ENCODE assay signal across 23 mouse cellular contexts in genomic region chr10:75910698-75911097, GRCm38 (mm10). TPM values are rescaled to one million over a fixed set of nuclear protein-coding genes. Genes with fewer than 3 reads are reported as not detected.
DNase-seq lines count a peak whose midpoint lies in the region; TF ChIP-seq lines count a peak whose summit lies in the region.
"Had no signal": no experiment of that assay in that cellular context is flagged by ENCODE, and none has a peak within 500 bp of the region (broad histone marks: within the 10 kb centered on the region; RNA-seq: fewer than 3 reads in every experiment).

No protein-coding gene starts in this region.

- H3K27me3 ChIP-seq in kidney, adult 2 months (replicated peaks; ENCODE audit: control insufficient read depth, insufficient read depth, low read length): no peaks in the 10 kb centered on the region
- H3K27me3 ChIP-seq: CH12.LX; embryonic facial prominence, embryonic 12.5 days; forebrain, embryonic 13.5 days; forebrain, embryonic 15.5 days; Patski had no signal

- WGBS in kidney, adult 2 months: 65% methylated on average over 2 of the region's 2 CpGs

- TF ChIP-seq POLR2A in kidney, adult 2 months (IDR thresholded peaks at IDR 0.05; ENCODE audit: low read depth, low read length): no peak

- no peak for TF ChIP-seq CTCF in gastrocnemius, adult 2 months (IDR thresholded peaks at IDR 0.05)
- TF ChIP-seq CTCF in kidney, adult 2 months (conservative IDR thresholded peaks at IDR 0.05; ENCODE audit: insufficient read depth, insufficient read length, low read depth, low read length): no peak

- H3K27ac ChIP-seq in gastrocnemius, adult 2 months: peak overlapping the region; percentile 57
- H3K27ac ChIP-seq in kidney, adult 2 months (ENCODE audit: insufficient read depth, low read depth, low read length): peak overlapping the region; percentile 30
- H3K27ac ChIP-seq: embryonic facial prominence, embryonic 10.5 days; embryonic facial prominence, embryonic 12.5 days; forebrain, embryonic 13.5 days; forebrain, embryonic 15.5 days had no signal

- intact Hi-C loops in gastrocnemius, adult 2 months (cut with DNase I): no loop called here
- intact Hi-C loops in gastrocnemius, postnatal 14 days (cut with DNase I; ENCODE audit: low total_unique reads): no loop called here

- peaks cover 1% of the 10 kb centered on the region for H3K36me3 ChIP-seq in kidney, adult 2 months (ENCODE audit: control insufficient read depth, insufficient read depth, low read length)

- H3K4me1 ChIP-seq in kidney, adult 2 months (ENCODE audit: control insufficient read depth, insufficient read depth, low read length): no peaks in the 10 kb centered on the region
- H3K4me1 ChIP-seq: embryonic facial prominence, embryonic 10.5 days; embryonic facial prominence, embryonic 12.5 days; forebrain, embryonic 13.5 days; forebrain, embryonic 15.5 days had no signal

- H3K4me3 ChIP-seq in gastrocnemius, adult 2 months: no peak overlapping the region
- no peak overlapping the region for H3K4me3 ChIP-seq in kidney, adult 2 months (ENCODE audit: insufficient read depth, low read depth, low read length)
- H3K4me3 ChIP-seq: embryonic facial prominence, embryonic 10.5 days; embryonic facial prominence, embryonic 12.5 days; forebrain, embryonic 13.5 days; forebrain, embryonic 15.5 days had no signal

- DNase-seq in gastrocnemius, adult 2 months: no peak
- DNase-seq in gastrocnemius, postnatal 14 days: no peak
- DNase-seq in kidney, adult 2 months: peak; percentile 45
- DNase-seq in kidney, postnatal 10 days: no peak
- peak; percentile 25 to 33 for DNase-seq in kidney, postnatal 36 days
- no peak for DNase-seq in kidney, postnatal 4 days
- DNase-seq: adrenal gland, adult 8-10 months; adrenal gland, postnatal 14 days; adrenal gland, postnatal 36 days; B cell, adult 2 months; cerebellum, adult 11-12 months; cerebellum, adult 2 months; cerebellum, adult 9-10 months; cerebellum, postnatal 10 days; cerebellum, postnatal 25 days had no signal

RNA-seq across cellular contexts. Expression of gene Smarcb1, which starts 10.7 kb away (rescaled TPM):
- total RNA-seq in gastrocnemius, adult 2 months (2021): 10 to 100 TPM; 13.0 to 17.7 TPM
- 10 to 100 TPM; 17.7 to 28.0 TPM for total RNA-seq in gastrocnemius, postnatal 14 days (2021)
- 34.6 and 37.7 TPM in 2 replicates for polyA plus RNA-seq in kidney, adult 2 months (2012; rRNA removed)

RNA-seq across cellular contexts. Expression of gene Derl3, which starts 17.5 kb away (rescaled TPM):
- total RNA-seq in gastrocnemius, adult 2 months (2021): under 1 TPM in 1 of 2 experiments, not detected in 1; 0.45 TPM
- not detected for total RNA-seq in gastrocnemius, postnatal 14 days (2021)
- polyA plus RNA-seq in kidney, adult 2 months (2012; rRNA removed): 5.0 and 6.4 TPM in 2 replicates
- polyA plus RNA-seq: G1E had no signal

RNA-seq across cellular contexts. Expression of gene Chchd10, which starts 22.2 kb away (rescaled TPM):
- 1,000 to 10,000 TPM; 1,469 to 1,586 TPM for total RNA-seq in gastrocnemius, adult 2 months (2021)
- total RNA-seq in gastrocnemius, postnatal 14 days (2021): 1,000 to 10,000 TPM in 1 of 2 experiments, 100 to 1,000 TPM in 1; 861 to 1,001 TPM
- polyA plus RNA-seq in kidney, adult 2 months (2012; rRNA removed): 1,587 and 1,621 TPM in 2 replicates

RNA-seq across cellular contexts. Expression of gene Mmp11, which starts 25.6 kb away (rescaled TPM):
- total RNA-seq in gastrocnemius, adult 2 months (2021): 1 to 10 TPM; 2.5 to 2.8 TPM
- total RNA-seq in gastrocnemius, postnatal 14 days (2021): 1 to 10 TPM; 3.5 to 4.8 TPM
- 21.5 and 23.9 TPM in 2 replicates for polyA plus RNA-seq in kidney, adult 2 months (2012; rRNA removed)
- polyA plus RNA-seq: G1E had no signal

RNA-seq across cellular contexts. Expression of gene Gm867, which starts 29.8 kb away (rescaled TPM):
- total RNA-seq in gastrocnemius, adult 2 months (2021): not detected
- total RNA-seq in gastrocnemius, postnatal 14 days (2021): not detected
- 1.3 and 1.4 TPM in 2 replicates for polyA plus RNA-seq in kidney, adult 2 months (2012; rRNA removed)
- polyA plus RNA-seq: activated CD4-positive, CD25-positive, alpha-beta regulatory T cell, adult 4 months; forebrain, embryonic 13.5 days; G1E had no signal

Comparison
In these comparisons a context has a peak if more than half of its experiments do, and no peak if none do; other contexts are left out.
1. DNase-seq: peak in kidney, adult 2 months (single experiment) and kidney, postnatal 36 days (2 of 2); none in gastrocnemius, adult 2 months (single experiment), gastrocnemius, postnatal 14 days (single experiment), kidney, postnatal 10 days (single experiment) and kidney, postnatal 4 days (0 of 2).